Comparison of ENCODE assay signal across 20 mouse cellular contexts in the genomic region with DNA sequence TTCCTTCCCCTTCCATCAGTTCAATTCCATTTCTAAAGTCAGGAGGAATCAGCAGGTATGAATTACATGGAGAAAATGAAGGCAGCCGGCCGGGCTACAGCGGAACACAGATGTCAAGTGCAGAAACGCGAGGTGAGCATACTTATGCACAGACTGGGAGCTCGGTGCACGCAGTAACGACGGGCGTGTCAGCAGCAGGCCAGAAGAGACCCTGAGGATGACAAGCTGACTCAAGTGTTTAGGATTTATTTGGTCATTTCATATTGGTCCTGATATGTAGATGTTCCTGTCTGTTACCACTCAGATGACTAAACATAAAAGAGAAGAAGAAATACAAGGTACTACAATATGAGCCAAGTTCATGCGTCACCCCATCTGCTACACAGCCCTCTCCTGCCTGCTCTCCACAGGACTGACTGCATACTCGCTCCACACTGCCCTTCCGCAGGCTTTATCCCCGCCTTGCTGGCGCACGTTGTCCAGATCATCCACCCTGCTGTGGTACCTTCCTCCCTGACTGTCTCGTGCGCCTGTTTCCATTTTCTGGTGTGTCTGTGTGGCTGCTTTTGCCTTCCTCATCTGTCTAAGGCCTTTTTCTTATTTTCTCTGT.
DNase-seq lines count a peak whose midpoint lies in the region; ATAC-seq lines count a peak whose summit lies in the region.
"Had no signal": no experiment of that assay in that cellular context is flagged by ENCODE, and none has a peak within 500 bp of the region (broad histone marks: within the 10 kb centered on the region; RNA-seq: fewer than 3 reads in every experiment).

No protein-coding gene starts in this region.

- H3K4me1 ChIP-seq in heart, embryonic 10.5 days, result peaks cover 4% of the 10 kb centered on the region
- H3K4me1 ChIP-seq: heart, embryonic 15.5 days; intestine, embryonic 15.5 days had no signal

- 86% methylated on average over 18 of the region's 18 CpGs for WGBS in heart, embryonic 10.5 days

- ATAC-seq in cerebellum, adult (ENCODE audit: insufficient number of reproducible peaks, low FRiP score, low TSS enrichment), result peak; percentile 84
- ATAC-seq: forebrain, embryonic 16.5 days; intestine, embryonic 15.5 days; Patski had no signal

- no peaks in the 10 kb centered on the region for H3K36me3 ChIP-seq in heart, embryonic 10.5 days
- H3K36me3 ChIP-seq: embryonic facial prominence, embryonic 12.5 days; heart, embryonic 15.5 days; hindbrain, embryonic 12.5 days; intestine, embryonic 15.5 days had no signal

- H3K9me3 ChIP-seq in heart, embryonic 10.5 days, result no peaks in the 10 kb centered on the region
- H3K9me3 ChIP-seq: embryonic facial prominence, embryonic 12.5 days; heart, embryonic 15.5 days; hindbrain, embryonic 12.5 days; intestine, embryonic 15.5 days; limb, embryonic 13.5 days had no signal

- H3K27me3 ChIP-seq in heart, embryonic 10.5 days (ENCODE audit: insufficient read depth, poor library complexity, severe bottlenecking), result no peaks in the 10 kb centered on the region; the same call in 1 of the 2 replicates
- H3K27me3 ChIP-seq: CH12.LX; embryonic facial prominence, embryonic 12.5 days; heart, embryonic 15.5 days; hindbrain, embryonic 12.5 days; intestine, embryonic 15.5 days; limb, embryonic 13.5 days; Patski had no signal

- no peak overlapping the region for H3K4me3 ChIP-seq in heart, embryonic 10.5 days
- H3K4me3 ChIP-seq: embryonic facial prominence, embryonic 12.5 days; heart, embryonic 15.5 days; hindbrain, embryonic 12.5 days; intestine, embryonic 15.5 days; limb, embryonic 13.5 days had no signal

- no peak overlapping the region for H3K27ac ChIP-seq in heart, embryonic 10.5 days
- H3K27ac ChIP-seq: embryonic facial prominence, embryonic 12.5 days; heart, embryonic 15.5 days; hindbrain, embryonic 12.5 days; intestine, embryonic 15.5 days; limb, embryonic 13.5 days; liver, embryonic 14.5 days had no signal

- DNase-seq in cerebellum, postnatal 4 days (ENCODE audit: low spot score in 2 of 2), result no peak
- peak; percentile 49 for DNase-seq in R1 (ENCODE audit: low read depth, low spot score)
- peak; percentile 49 for DNase-seq in cerebellum, adult 11 months
- DNase-seq in cerebellum, postnatal 14 days, result peak; percentile 59 to 71
- no peak for DNase-seq in heart, embryonic 10.5 days (ENCODE audit: low spot score)
- no peak for DNase-seq in retina, postnatal 1 day
- DNase-seq in kidney, adult 9 months, result no peak
- DNase-seq: heart, adult 11 months; midbrain, embryonic 14.5 days; thymus, adult 18-20 months had no signal

Comparison
In these comparisons a context has a peak if more than half of its experiments do, and no peak if none do; other contexts are left out.
1. DNase-seq: peak in R1 (single experiment), cerebellum, adult 11 months (single experiment) and cerebellum, postnatal 14 days (2 of 2); none in cerebellum, postnatal 4 days (0 of 2), heart, embryonic 10.5 days (single experiment), retina, postnatal 1 day (single experiment) and kidney, adult 9 months (single experiment).